Mouse (Mus musculus): ENCODE results near the gene Tmem130. TPM values are rescaled to one million over a fixed set of nuclear protein-coding genes. Genes with fewer than 3 reads are reported as not detected.

Gene Tmem130
- polyA plus RNA-seq (2012; rRNA removed) = 117 and 126 TPM in 2 replicates

- Histone ChIP-seq H3K27ac (ENCODE audit: insufficient read depth, low read length) (peak within 1 kb of the TSS; percentile 26), H3K4me3 (ENCODE audit: insufficient read depth, low read length) (peak within 1 kb of the TSS; percentile 96), H3K4me1 (ENCODE audit: control insufficient read depth, insufficient read depth, low read length) (0 out of 2 replicates have a peak, but pooled peaks cover 1% of the 10 kb centered on the region)
- peak; percentile 73; the same call in 1 of the 2 replicates for TF ChIP-seq POLR2A (IDR thresholded peaks at IDR 0.05; ENCODE audit: extremely low read depth, insufficient read depth, low read length)
- no peak for TF ChIP-seq CTCF (IDR thresholded peaks at IDR 0.05; ENCODE audit: extremely low read depth, insufficient read depth, low read length)
These were observed at the start of gene Tmem130 for GRCm38 (mm10) chr5:144761161-144761868. Gene Tmem130 (minus strand): TSS chr5:144761818.

GRCm38 (mm10) chr5:144806931-144807330 is 45.3 kb upstream of the Tmem130 start:
- Histone ChIP-seq H3K27ac (ENCODE audit: insufficient read depth, low read length) (no peak overlapping the region), H3K4me3 (ENCODE audit: insufficient read depth, low read length) (no peak overlapping the region), H3K4me1 (ENCODE audit: control insufficient read depth, insufficient read depth, low read length) (no peaks in the 10 kb centered on the region)
- TF ChIP-seq POLR2A (IDR thresholded peaks at IDR 0.05; ENCODE audit: extremely low read depth, insufficient read depth, low read length) = no peak
- no peak for TF ChIP-seq CTCF (IDR thresholded peaks at IDR 0.05; ENCODE audit: extremely low read depth, insufficient read depth, low read length)

GRCm38 (mm10) chr5:144804181-144804580 is 42.6 kb upstream of the Tmem130 start:
- H3K27ac ChIP-seq (ENCODE audit: insufficient read depth, low read length) = no peak overlapping the region
- H3K4me1 ChIP-seq (ENCODE audit: control insufficient read depth, insufficient read depth, low read length) = no peaks in the 10 kb centered on the region
- no peak for TF ChIP-seq CTCF (IDR thresholded peaks at IDR 0.05; ENCODE audit: extremely low read depth, insufficient read depth, low read length)
- no peak for TF ChIP-seq POLR2A (IDR thresholded peaks at IDR 0.05; ENCODE audit: extremely low read depth, insufficient read depth, low read length)
- no peak overlapping the region for H3K4me3 ChIP-seq (ENCODE audit: insufficient read depth, low read length)

- H3K4me1 ChIP-seq (ENCODE audit: control insufficient read depth, insufficient read depth, low read length) = no peaks in the 10 kb centered on the region
- no peak overlapping the region for H3K27ac ChIP-seq (ENCODE audit: insufficient read depth, low read length)
- TF ChIP-seq POLR2A (IDR thresholded peaks at IDR 0.05; ENCODE audit: extremely low read depth, insufficient read depth, low read length) (no peak), CTCF (IDR thresholded peaks at IDR 0.05; ENCODE audit: extremely low read depth, insufficient read depth, low read length) (no peak)
- H3K4me3 ChIP-seq (ENCODE audit: insufficient read depth, low read length) = no peak overlapping the region
These were observed 41.4 kb upstream of the Tmem130 start for GRCm38 (mm10) chr5:144803066-144803465.

GRCm38 (mm10) chr5:144797116-144797515 is 35.5 kb upstream of the Tmem130 start:
- Histone ChIP-seq H3K4me3 (ENCODE audit: insufficient read depth, low read length) (no peak overlapping the region), H3K27ac (ENCODE audit: insufficient read depth, low read length) (no peak overlapping the region), H3K4me1 (ENCODE audit: control insufficient read depth, insufficient read depth, low read length) (no peaks in the 10 kb centered on the region)
- no peak for TF ChIP-seq POLR2A (IDR thresholded peaks at IDR 0.05; ENCODE audit: extremely low read depth, insufficient read depth, low read length)
- no peak for TF ChIP-seq CTCF (IDR thresholded peaks at IDR 0.05; ENCODE audit: extremely low read depth, insufficient read depth, low read length)

- no peak overlapping the region for H3K27ac ChIP-seq (ENCODE audit: insufficient read depth, low read length)
- H3K4me1 ChIP-seq (ENCODE audit: control insufficient read depth, insufficient read depth, low read length) = no peaks in the 10 kb centered on the region
- TF ChIP-seq POLR2A (IDR thresholded peaks at IDR 0.05; ENCODE audit: extremely low read depth, insufficient read depth, low read length) (no peak), CTCF (IDR thresholded peaks at IDR 0.05; ENCODE audit: extremely low read depth, insufficient read depth, low read length) (peak; percentile 66)
- no peak overlapping the region for H3K4me3 ChIP-seq (ENCODE audit: insufficient read depth, low read length)
These were observed 33.1 kb upstream of the Tmem130 start for GRCm38 (mm10) chr5:144794687-144795086.

GRCm38 (mm10) chr5:144793374-144793773 is 31.8 kb upstream of the Tmem130 start:
- Histone ChIP-seq H3K27ac (ENCODE audit: insufficient read depth, low read length) (no peak overlapping the region), H3K4me3 (ENCODE audit: insufficient read depth, low read length) (no peak overlapping the region), H3K4me1 (ENCODE audit: control insufficient read depth, insufficient read depth, low read length) (no peaks in the 10 kb centered on the region)
- no peak for TF ChIP-seq POLR2A (IDR thresholded peaks at IDR 0.05; ENCODE audit: extremely low read depth, insufficient read depth, low read length)
- 0 out of 2 replicates have a peak, but pooled peaks have one; percentile 3 for TF ChIP-seq CTCF (IDR thresholded peaks at IDR 0.05; ENCODE audit: extremely low read depth, insufficient read depth, low read length)

GRCm38 (mm10) chr5:144786464-144786863 is 24.8 kb upstream of the Tmem130 start:
- Histone ChIP-seq H3K4me1 (ENCODE audit: control insufficient read depth, insufficient read depth, low read length) (no peaks in the 10 kb centered on the region), H3K27ac (ENCODE audit: insufficient read depth, low read length) (no peak overlapping the region), H3K4me3 (ENCODE audit: insufficient read depth, low read length) (no peak overlapping the region)
- TF ChIP-seq CTCF (IDR thresholded peaks at IDR 0.05; ENCODE audit: extremely low read depth, insufficient read depth, low read length) (no peak), POLR2A (IDR thresholded peaks at IDR 0.05; ENCODE audit: extremely low read depth, insufficient read depth, low read length) (no peak)

- Histone ChIP-seq H3K4me3 (ENCODE audit: insufficient read depth, low read length) (no peak overlapping the region), H3K4me1 (ENCODE audit: control insufficient read depth, insufficient read depth, low read length) (no peaks in the 10 kb centered on the region), H3K27ac (ENCODE audit: insufficient read depth, low read length) (no peak overlapping the region)
- TF ChIP-seq POLR2A (IDR thresholded peaks at IDR 0.05; ENCODE audit: extremely low read depth, insufficient read depth, low read length) = no peak
- TF ChIP-seq CTCF (IDR thresholded peaks at IDR 0.05; ENCODE audit: extremely low read depth, insufficient read depth, low read length) = no peak
These were observed 19.0 kb upstream of the Tmem130 start for GRCm38 (mm10) chr5:144780654-144781053.

GRCm38 (mm10) chr5:144773231-144773630 is 11.6 kb upstream of the Tmem130 start:
- Histone ChIP-seq H3K4me1 (ENCODE audit: control insufficient read depth, insufficient read depth, low read length) (peaks cover 5% of the 10 kb centered on the region; the same call in 1 of the 2 replicates), H3K27ac (ENCODE audit: insufficient read depth, low read length) (no peak overlapping the region), H3K4me3 (ENCODE audit: insufficient read depth, low read length) (no peak overlapping the region)
- TF ChIP-seq POLR2A (IDR thresholded peaks at IDR 0.05; ENCODE audit: extremely low read depth, insufficient read depth, low read length) (no peak), CTCF (IDR thresholded peaks at IDR 0.05; ENCODE audit: extremely low read depth, insufficient read depth, low read length) (no peak)

Measured in cortical plate, adult 2 months (tissue).